Mouse (Mus musculus) left cerebral cortex, postnatal 25 days (tissue): ENCODE measurements at regions not wholly inside any gene's neighbourhood (a gene's known extent, or its start where the extent isn't known, plus 50 kb on each side); places are given as distances from the start of the nearest gene placed in this dataset.

Experiments
- DNase-seq, 2 experiments: peaks; one replicate each; pipeline ENCODE4 v3.0.0; 2022; ENCODE audit warnings: low spot score in 2 of 2, mixed read lengths in 1 of 2
- intact Hi-C: fragments of 180-260 bp; cut with DNase I; formaldehyde crosslinking; loops from one replicate; pipeline ENCODE4 v1.15.1; 2025

GRCm38 (mm10) chr13:43959121-43959572, 174.6 kb downstream of the Cd83 start:
- intact Hi-C loops = no loop called here

GRCm38 (mm10) chr13:43961047-43961690, 176.6 kb downstream of the Cd83 start:
- no peak for DNase-seq
- intact Hi-C loops = no loop called here

More at GRCm38 (mm10) chr13:43959121-43959572, 174.6 kb downstream of the Cd83 start:
- DNase-seq = no peak

GRCm38 (mm10) chr13:43961987-43962386, 177.4 kb downstream of the Cd83 start:
- DNase-seq = no peak
- intact Hi-C loops = no loop called here

GRCm38 (mm10) chr13:43963321-43963720, 178.7 kb downstream of the Cd83 start:
- intact Hi-C loops = no loop called here
- no peak for DNase-seq

- DNase-seq = no peak
- intact Hi-C loops = no loop called here
Observed at GRCm38 (mm10) chr13:43965256-43965905, 180.8 kb downstream of the Cd83 start.

GRCm38 (mm10) chr13:43967516-43967915, 182.9 kb downstream of the Cd83 start:
- DNase-seq = no peak
- intact Hi-C loops = no loop called here

- no peak for DNase-seq
- intact Hi-C loops = no loop called here
Observed at GRCm38 (mm10) chr13:43972906-43973305, 188.3 kb downstream of the Cd83 start.

- DNase-seq = no peak
- intact Hi-C loops = no loop called here
Observed at GRCm38 (mm10) chr13:43975281-43975680, 190.7 kb downstream of the Cd83 start.

- intact Hi-C loops = no loop called here
- no peak for DNase-seq
Observed at GRCm38 (mm10) chr13:43975801-43976200, 191.2 kb downstream of the Cd83 start.

GRCm38 (mm10) chr13:43976676-43977075, 192.1 kb downstream of the Cd83 start:
- DNase-seq = no peak
- intact Hi-C loops = no loop called here

GRCm38 (mm10) chr13:43987338-43987737, 202.8 kb downstream of the Cd83 start:
- intact Hi-C loops = no loop called here
- DNase-seq = no peak

GRCm38 (mm10) chr13:43988421-43988820, 203.8 kb downstream of the Cd83 start:
- no peak for DNase-seq
- intact Hi-C loops = no loop called here

- peak; percentile 47 to 84 for DNase-seq
- intact Hi-C loops = no loop called here
Observed at GRCm38 (mm10) chr13:43990281-43991101, 205.9 kb downstream of the Cd83 start.

GRCm38 (mm10) chr13:43991774-43992173, 207.2 kb downstream of the Cd83 start:
- DNase-seq = peak; percentile 18 to 38
- intact Hi-C loops = no loop called here

GRCm38 (mm10) chr13:43992968-43993367, 208.4 kb downstream of the Cd83 start:
- intact Hi-C loops = no loop called here
- no peak for DNase-seq

GRCm38 (mm10) chr13:43994361-43994760, 209.8 kb downstream of the Cd83 start:
- intact Hi-C loops = no loop called here

GRCm38 (mm10) chr13:43995623-43996022, 211.0 kb downstream of the Cd83 start:
- no peak for DNase-seq

More at GRCm38 (mm10) chr13:43994361-43994760, 209.8 kb downstream of the Cd83 start:
- DNase-seq = no peak

GRCm38 (mm10) chr13:44001861-44002545, 217.4 kb downstream of the Cd83 start:
- intact Hi-C loops = no loop called here
- no peak for DNase-seq

More at GRCm38 (mm10) chr13:43995623-43996022, 211.0 kb downstream of the Cd83 start:
- intact Hi-C loops = no loop called here

GRCm38 (mm10) chr13:44012868-44013267, 228.3 kb downstream of the Cd83 start:
- intact Hi-C loops = no loop called here

More at GRCm38 (mm10) chr13:44012868-44013267, 228.3 kb downstream of the Cd83 start:
- no peak for DNase-seq
